9 mouse cellular contexts compared by ENCODE assay signal in the genomic region with DNA sequence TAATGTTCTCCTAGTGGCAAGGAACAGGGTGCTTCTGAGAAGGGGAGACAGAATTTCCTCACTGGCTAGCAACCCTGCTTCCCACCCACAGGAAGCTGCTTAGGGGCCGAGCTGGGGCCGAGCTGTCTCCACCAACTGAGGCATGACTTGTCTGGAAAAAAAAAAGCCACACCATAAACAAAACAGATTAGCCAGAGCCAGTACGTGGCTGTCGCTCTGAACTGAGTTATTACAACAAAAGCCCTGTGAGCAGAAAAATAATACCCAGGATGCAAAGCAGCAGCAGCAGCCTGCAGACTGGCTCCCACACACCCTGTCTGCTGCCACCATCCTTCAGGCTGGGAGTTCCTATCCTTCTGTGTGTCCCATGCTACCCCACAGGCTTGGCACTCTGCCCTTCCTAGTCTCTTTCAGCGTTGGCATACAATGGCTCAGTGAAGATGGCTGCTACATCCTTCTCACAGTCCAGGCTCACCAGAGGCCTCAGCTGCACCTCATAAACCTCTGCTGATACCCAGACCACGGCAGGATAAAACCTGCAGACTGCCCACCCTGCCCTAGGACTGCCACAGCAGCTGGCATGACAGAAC. TPM values are rescaled to one million over a fixed set of nuclear protein-coding genes. Genes with fewer than 3 reads are reported as not detected.
DNase-seq lines count a peak whose midpoint lies in the region; ATAC-seq and TF ChIP-seq lines count a peak whose summit lies in the region.
"Had no signal": no experiment of that assay in that cellular context is flagged by ENCODE, and none has a peak within 500 bp of the region (broad histone marks: within the 10 kb centered on the region; RNA-seq: fewer than 3 reads in every experiment).

No protein-coding gene starts in this region.

- no peaks in the 10 kb centered on the region for H3K27me3 ChIP-seq in heart, embryonic 12.5 days (replicated peaks)
- H3K27me3 ChIP-seq in cerebellum, adult 2 months (ENCODE audit: control insufficient read depth, insufficient read depth, low read length): no peaks in the 10 kb centered on the region
- H3K27me3 ChIP-seq in hindbrain, embryonic 15.5 days: no peaks in the 10 kb centered on the region
- peaks cover 20% of the 10 kb centered on the region; the same call in 1 of the 2 replicates for H3K27me3 ChIP-seq in midbrain, embryonic 12.5 days

- TF ChIP-seq CTCF in cerebellum, adult 2 months (IDR thresholded peaks at IDR 0.05; ENCODE audit: borderline replicate concordance, insufficient read depth, low read depth, low read length): no peak

- H3K9me3 ChIP-seq in heart, embryonic 12.5 days (replicated peaks): no peaks in the 10 kb centered on the region
- no peaks in the 10 kb centered on the region for H3K9me3 ChIP-seq in hindbrain, embryonic 15.5 days
- no peaks in the 10 kb centered on the region for H3K9me3 ChIP-seq in midbrain, embryonic 12.5 days

- no peak overlapping the region for H3K9ac ChIP-seq in heart, embryonic 12.5 days
- H3K9ac ChIP-seq in hindbrain, embryonic 15.5 days: no peak overlapping the region
- H3K9ac ChIP-seq in midbrain, embryonic 12.5 days (replicated peaks): peak overlapping the region; percentile 43; the same call in 1 of the 2 replicates

- no peaks in the 10 kb centered on the region for H3K36me3 ChIP-seq in heart, embryonic 12.5 days
- H3K36me3 ChIP-seq in hindbrain, embryonic 15.5 days: no peaks in the 10 kb centered on the region
- no peaks in the 10 kb centered on the region for H3K36me3 ChIP-seq in midbrain, embryonic 12.5 days

- no peak for ATAC-seq in heart, embryonic 12.5 days (ENCODE audit: insufficient number of reproducible peaks, low FRiP score)
- ATAC-seq in hindbrain, embryonic 15.5 days (ENCODE audit: low FRiP score, low read depth): no peak
- no peak for ATAC-seq in midbrain, embryonic 12.5 days (ENCODE audit: low FRiP score, low read depth)

- DNase-seq in heart, adult 9 months (ENCODE audit: low spot score in 2 of 2): no peak
- peak; percentile 43 to 45 for DNase-seq in cerebellum, adult 2 months
- no peak for DNase-seq in embryo, embryonic 10 days (ENCODE audit: low spot score)
- DNase-seq in thymus, postnatal 0 days (ENCODE audit: low spot score): no peak
- no peak for DNase-seq in spleen, adult 12 weeks (ENCODE audit: low spot score)

- peaks cover 45% of the 10 kb centered on the region for H3K4me1 ChIP-seq in heart, embryonic 12.5 days (replicated peaks)
- H3K4me1 ChIP-seq in cerebellum, adult 2 months (ENCODE audit: control insufficient read depth, insufficient read depth, low read length): peaks cover 35% of the 10 kb centered on the region
- peaks cover 47% of the 10 kb centered on the region for H3K4me1 ChIP-seq in hindbrain, embryonic 15.5 days (replicated peaks)
- peaks cover 42% of the 10 kb centered on the region for H3K4me1 ChIP-seq in midbrain, embryonic 12.5 days

- no peak overlapping the region for H3K4me3 ChIP-seq in heart, embryonic 12.5 days
- no peak overlapping the region for H3K4me3 ChIP-seq in cerebellum, adult 2 months (replicated peaks; ENCODE audit: insufficient read depth, low read depth, low read length)
- H3K4me3 ChIP-seq in hindbrain, embryonic 15.5 days: no peak overlapping the region
- no peak overlapping the region for H3K4me3 ChIP-seq in midbrain, embryonic 12.5 days

- no peak overlapping the region for H3K4me2 ChIP-seq in heart, embryonic 12.5 days
- no peak overlapping the region for H3K4me2 ChIP-seq in hindbrain, embryonic 15.5 days
- H3K4me2 ChIP-seq in midbrain, embryonic 12.5 days (replicated peaks): no peak overlapping the region

- TF ChIP-seq POLR2A in cerebellum, adult 2 months (IDR thresholded peaks at IDR 0.05; ENCODE audit: borderline replicate concordance, insufficient read depth, low read length): no peak

- H3K27ac ChIP-seq in heart, embryonic 12.5 days (ENCODE audit: poor library complexity, severe bottlenecking): 0 out of 2 replicates have a peak overlapping the region, but pooled peaks have one; percentile 43
- H3K27ac ChIP-seq in cerebellum, adult 2 months (ENCODE audit: insufficient read depth, low read length): no peak overlapping the region
- peak overlapping the region; percentile 84 for H3K27ac ChIP-seq in hindbrain, embryonic 15.5 days (replicated peaks)
- peak overlapping the region; percentile 86; the same call in 1 of the 2 replicates for H3K27ac ChIP-seq in midbrain, embryonic 12.5 days (replicated peaks)

- WGBS in heart, embryonic 12.5 days: 47% methylated on average over 6 of the region's 6 CpGs
- WGBS in cerebellum, adult 2 months: 38% methylated on average over 6 of the region's 6 CpGs
- 21% methylated on average over 6 of the region's 6 CpGs for WGBS in hindbrain, embryonic 15.5 days
- WGBS in midbrain, embryonic 12.5 days: 41% methylated on average over 6 of the region's 6 CpGs

RNA-seq across cellular contexts. Expression of gene Ccdc187, which starts 2.3 kb away (rescaled TPM):
- polyA plus RNA-seq in heart, embryonic 12.5 days (2016; fragmentation: Nextera tagmentation; extraction: Ambion mirVana): 0.05 and 0.09 TPM in 2 replicates
- polyA plus RNA-seq in cerebellum, adult 2 months (2012; rRNA removed): 2.7 and 3.0 TPM in 2 replicates
- polyA plus RNA-seq in hindbrain, embryonic 15.5 days (2015; fragmentation: Nextera tagmentation; extraction: Ambion mirVana): 0.16 and 0.25 TPM in 2 replicates
- 0.08 and 0.12 TPM in 2 replicates for polyA plus RNA-seq in midbrain, embryonic 12.5 days (2016; fragmentation: Nextera tagmentation; extraction: Ambion mirVana)
- polyA plus RNA-seq in thymus, postnatal 0 days (2015; fragmentation: Nextera tagmentation; extraction: Ambion mirVana): 0.04 TPM in 2 replicates
- polyA plus RNA-seq: liver, adult 2 months had no signal

RNA-seq across cellular contexts. Expression of gene Gpsm1, which starts 18.6 kb away (rescaled TPM):
- 38.0 and 39.9 TPM in 2 replicates for polyA plus RNA-seq in heart, embryonic 12.5 days (2016; fragmentation: Nextera tagmentation; extraction: Ambion mirVana)
- 126 and 137 TPM in 2 replicates for polyA plus RNA-seq in cerebellum, adult 2 months (2012; rRNA removed)
- polyA plus RNA-seq in hindbrain, embryonic 15.5 days (2015; fragmentation: Nextera tagmentation; extraction: Ambion mirVana): 177 and 199 TPM in 2 replicates
- polyA plus RNA-seq in midbrain, embryonic 12.5 days (2016; fragmentation: Nextera tagmentation; extraction: Ambion mirVana): 128 and 129 TPM in 2 replicates
- polyA plus RNA-seq in thymus, postnatal 0 days (2015; fragmentation: Nextera tagmentation; extraction: Ambion mirVana): 12.5 and 13.7 TPM in 2 replicates

RNA-seq across cellular contexts. Expression of gene Dnlz, which starts 55.2 kb away (rescaled TPM):
- polyA plus RNA-seq in heart, embryonic 12.5 days (2016; fragmentation: Nextera tagmentation; extraction: Ambion mirVana): 31.4 and 33.7 TPM in 2 replicates
- polyA plus RNA-seq in cerebellum, adult 2 months (2012; rRNA removed): 32.6 and 34.9 TPM in 2 replicates
- polyA plus RNA-seq in hindbrain, embryonic 15.5 days (2015; fragmentation: Nextera tagmentation; extraction: Ambion mirVana): 28.3 and 32.6 TPM in 2 replicates
- polyA plus RNA-seq in midbrain, embryonic 12.5 days (2016; fragmentation: Nextera tagmentation; extraction: Ambion mirVana): 34.4 and 35.2 TPM in 2 replicates
- 22.2 and 24.5 TPM in 2 replicates for polyA plus RNA-seq in thymus, postnatal 0 days (2015; fragmentation: Nextera tagmentation; extraction: Ambion mirVana)

RNA-seq across cellular contexts. Expression of gene Qsox2, which starts 59.4 kb away (rescaled TPM):
- polyA plus RNA-seq in heart, embryonic 12.5 days (2016; fragmentation: Nextera tagmentation; extraction: Ambion mirVana): 15.6 and 15.9 TPM in 2 replicates
- 20.7 and 24.3 TPM in 2 replicates for polyA plus RNA-seq in cerebellum, adult 2 months (2012; rRNA removed)
- 16.7 and 16.9 TPM in 2 replicates for polyA plus RNA-seq in hindbrain, embryonic 15.5 days (2015; fragmentation: Nextera tagmentation; extraction: Ambion mirVana)
- 21.2 and 22.2 TPM in 2 replicates for polyA plus RNA-seq in midbrain, embryonic 12.5 days (2016; fragmentation: Nextera tagmentation; extraction: Ambion mirVana)
- 15.2 and 15.3 TPM in 2 replicates for polyA plus RNA-seq in thymus, postnatal 0 days (2015; fragmentation: Nextera tagmentation; extraction: Ambion mirVana)

Comparison
In these comparisons a context has a peak if more than half of its experiments do, and no peak if none do; other contexts are left out.
1. DNase-seq: peak in cerebellum, adult 2 months (2 of 2); none in heart, adult 9 months (0 of 2), embryo, embryonic 10 days (single experiment), thymus, postnatal 0 days (single experiment) and spleen, adult 12 weeks (single experiment).